Mouse (Mus musculus): Measurements from ENCODE around the gene Nf1. TPM values are rescaled to one million over a fixed set of nuclear protein-coding genes. Genes with fewer than 3 reads are reported as not detected.

The Nf1 gene
- total and polyA plus RNA-seq, 2 experiments from 2014 or later = 3.5 to 20.1 TPM

GRCm38 (mm10) chr11:79566947-79567346 lies 227.5 kb downstream of the Nf1 start:
- no peak overlapping the region for H3K27ac ChIP-seq (ENCODE audit: low read depth)
- no peaks in the 10 kb centered on the region for H3K9me3 ChIP-seq (replicated peaks; ENCODE audit: control insufficient read depth, low read length)
- H3K4me2 ChIP-seq (ENCODE audit: low read depth, low read length) = no peak overlapping the region
- ATAC-seq (ENCODE audit: insufficient read depth, low read depth) = no peak
- H3K4me3 ChIP-seq (ENCODE audit: low read depth, low read length) = no peak overlapping the region
- no peak overlapping the region for H3K9ac ChIP-seq (replicated peaks; ENCODE audit: low read depth, low read length)
- TF ChIP-seq EP300 (IDR thresholded peaks at IDR 0.05; ENCODE audit: low read depth) (no peak), CTCF (IDR thresholded peaks at IDR 0.05; ENCODE audit: low read depth) (no peak)
- H3K27me3 ChIP-seq (ENCODE audit: control insufficient read depth, insufficient read depth, low read length) = no peaks in the 10 kb centered on the region
- H3K36me3 ChIP-seq (replicated peaks; ENCODE audit: control insufficient read depth, insufficient read depth, low read length) = peaks cover 75% of the 10 kb centered on the region
- 73% methylated on average over 1 of the region's 1 CpGs for WGBS
- DNase-seq (ENCODE audit: low spot score) = no peak
- H3K4me1 ChIP-seq (ENCODE audit: control insufficient read depth, insufficient read depth) = no peaks in the 10 kb centered on the region

DNA sequence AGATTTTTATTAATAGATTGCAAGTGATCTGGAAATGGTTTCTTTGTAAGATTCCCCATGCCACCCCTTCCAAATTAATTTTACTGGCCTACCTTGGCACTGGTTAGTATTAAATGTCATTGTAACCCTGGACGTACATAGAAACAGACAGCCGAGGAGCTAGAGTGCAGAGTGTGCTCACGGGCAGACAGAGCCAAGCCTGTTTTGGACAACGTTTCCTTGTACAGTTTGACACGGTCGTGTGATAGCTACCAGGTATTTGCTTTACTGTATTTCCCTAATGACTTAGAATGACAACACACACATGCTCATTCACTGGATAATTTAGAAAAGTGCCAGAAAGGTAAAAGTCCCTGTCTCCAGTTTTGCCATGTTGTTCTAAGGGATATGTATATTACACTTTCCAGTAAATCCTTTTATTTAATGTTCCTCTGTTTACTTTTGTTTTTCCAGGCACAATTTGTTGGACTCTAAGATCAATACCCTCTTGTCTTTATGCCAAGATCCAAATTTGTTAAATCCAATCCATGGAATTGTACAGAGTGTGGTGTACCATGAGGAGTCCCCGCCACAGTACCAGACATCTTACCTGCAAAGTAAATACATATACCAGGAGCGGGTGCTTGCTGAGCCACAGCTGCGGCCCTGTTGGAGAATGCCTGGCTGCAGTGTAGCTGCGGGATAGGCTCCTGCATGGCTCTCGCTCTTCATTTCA lies 228.9 kb downstream of the Nf1 start:
- ATAC-seq (ENCODE audit: insufficient read depth, low read depth) (no peak), DNase-seq (ENCODE audit: low spot score) (no peak)
- Histone ChIP-seq H3K4me3 (ENCODE audit: low read depth, low read length) (no peak overlapping the region), H3K27me3 (ENCODE audit: control insufficient read depth, insufficient read depth, low read length) (no peaks in the 10 kb centered on the region), H3K4me2 (ENCODE audit: low read depth, low read length) (no peak overlapping the region), H3K9me3 (replicated peaks; ENCODE audit: control insufficient read depth, low read length) (no peaks in the 10 kb centered on the region), H3K27ac (ENCODE audit: low read depth) (no peak overlapping the region), H3K9ac (replicated peaks; ENCODE audit: low read depth, low read length) (no peak overlapping the region), H3K36me3 (replicated peaks; ENCODE audit: control insufficient read depth, insufficient read depth, low read length) (peaks cover 65% of the 10 kb centered on the region), H3K4me1 (ENCODE audit: control insufficient read depth, insufficient read depth) (no peaks in the 10 kb centered on the region)
- WGBS = 79% methylated on average over 11 of the region's 11 CpGs
- TF ChIP-seq EP300 (IDR thresholded peaks at IDR 0.05; ENCODE audit: low read depth) = no peak
- no peak for TF ChIP-seq CTCF (IDR thresholded peaks at IDR 0.05; ENCODE audit: low read depth)

- no peak for ATAC-seq (ENCODE audit: insufficient read depth, low read depth)
- Histone ChIP-seq H3K27ac (ENCODE audit: low read depth) (no peak overlapping the region), H3K27me3 (ENCODE audit: control insufficient read depth, insufficient read depth, low read length) (no peaks in the 10 kb centered on the region), H3K9ac (replicated peaks; ENCODE audit: low read depth, low read length) (no peak overlapping the region), H3K4me3 (ENCODE audit: low read depth, low read length) (no peak overlapping the region), H3K4me2 (ENCODE audit: low read depth, low read length) (no peak overlapping the region), H3K4me1 (ENCODE audit: control insufficient read depth, insufficient read depth) (no peaks in the 10 kb centered on the region), H3K9me3 (replicated peaks; ENCODE audit: control insufficient read depth, low read length) (no peaks in the 10 kb centered on the region), H3K36me3 (replicated peaks; ENCODE audit: control insufficient read depth, insufficient read depth, low read length) (peaks cover 62% of the 10 kb centered on the region)
- WGBS = 84% methylated on average over 2 of the region's 2 CpGs
- DNase-seq (ENCODE audit: low spot score) = no peak
- TF ChIP-seq EP300 (IDR thresholded peaks at IDR 0.05; ENCODE audit: low read depth) (no peak), CTCF (IDR thresholded peaks at IDR 0.05; ENCODE audit: low read depth) (no peak)
Observed at GRCm38 (mm10) chr11:79570319-79570718, 230.8 kb downstream of the Nf1 start.

GRCm38 (mm10) chr11:79573836-79574235 lies 234.3 kb downstream of the Nf1 start:
- H3K4me2 ChIP-seq (ENCODE audit: low read depth, low read length) = no peak overlapping the region
- no peak for DNase-seq (ENCODE audit: low spot score)
- ATAC-seq (ENCODE audit: insufficient read depth, low read depth) = no peak
- no peak overlapping the region for H3K4me3 ChIP-seq (ENCODE audit: low read depth, low read length)
- H3K4me1 ChIP-seq (ENCODE audit: control insufficient read depth, insufficient read depth) = no peaks in the 10 kb centered on the region
- no peaks in the 10 kb centered on the region for H3K27me3 ChIP-seq (ENCODE audit: control insufficient read depth, insufficient read depth, low read length)
- TF ChIP-seq CTCF (IDR thresholded peaks at IDR 0.05; ENCODE audit: low read depth) (no peak), EP300 (IDR thresholded peaks at IDR 0.05; ENCODE audit: low read depth) (no peak)
- H3K9ac ChIP-seq (replicated peaks; ENCODE audit: low read depth, low read length) = no peak overlapping the region
- H3K9me3 ChIP-seq (replicated peaks; ENCODE audit: control insufficient read depth, low read length) = no peaks in the 10 kb centered on the region
- peaks cover 44% of the 10 kb centered on the region for H3K36me3 ChIP-seq (replicated peaks; ENCODE audit: control insufficient read depth, insufficient read depth, low read length)
- H3K27ac ChIP-seq (ENCODE audit: low read depth) = no peak overlapping the region
- 85% methylated on average over 3 of the region's 3 CpGs for WGBS

GRCm38 (mm10) chr11:79575383-79576073 lies 236.0 kb downstream of the Nf1 start:
- peaks cover 37% of the 10 kb centered on the region for H3K36me3 ChIP-seq (replicated peaks; ENCODE audit: control insufficient read depth, insufficient read depth, low read length)
- no peak for DNase-seq (ENCODE audit: low spot score)
- TF ChIP-seq CTCF (IDR thresholded peaks at IDR 0.05; ENCODE audit: low read depth) = no peak
- no peak for TF ChIP-seq EP300 (IDR thresholded peaks at IDR 0.05; ENCODE audit: low read depth)

More at GRCm38 (mm10) chr11:79575383-79576073, 236.0 kb downstream of the Nf1 start:
- no peak overlapping the region for H3K4me3 ChIP-seq (ENCODE audit: low read depth, low read length)
- H3K4me2 ChIP-seq (ENCODE audit: low read depth, low read length) = no peak overlapping the region
- no peak overlapping the region for H3K27ac ChIP-seq (ENCODE audit: low read depth)
- H3K9ac ChIP-seq (replicated peaks; ENCODE audit: low read depth, low read length) = no peak overlapping the region
- no peak; the same call in 1 of the 2 replicates for ATAC-seq (ENCODE audit: insufficient read depth, low read depth)
- H3K4me1 ChIP-seq (ENCODE audit: control insufficient read depth, insufficient read depth) = no peaks in the 10 kb centered on the region
- no peaks in the 10 kb centered on the region for H3K9me3 ChIP-seq (replicated peaks; ENCODE audit: control insufficient read depth, low read length)
- no peaks in the 10 kb centered on the region for H3K27me3 ChIP-seq (ENCODE audit: control insufficient read depth, insufficient read depth, low read length)
- 60% methylated on average over 14 of the region's 14 CpGs for WGBS

All from heart, postnatal 0 days (tissue).